Comparison of ENCODE assay signal across 9 mouse cellular contexts in genomic region chr1:137902859-137903258, GRCm38 (mm10).
DNase-seq lines count a peak whose midpoint lies in the region; ATAC-seq and TF ChIP-seq lines count a peak whose summit lies in the region.
"Had no signal": no experiment of that assay in that cellular context is flagged by ENCODE, and none has a peak within 500 bp of the region (broad histone marks: within the 10 kb centered on the region; RNA-seq: fewer than 3 reads in every experiment).

No protein-coding gene starts in this region.

- H3K27ac ChIP-seq in heart, embryonic 12.5 days (ENCODE audit: poor library complexity, severe bottlenecking), result no peak overlapping the region
- H3K27ac ChIP-seq in heart, embryonic 10.5 days, result no peak overlapping the region
- peak overlapping the region; percentile 100 for H3K27ac ChIP-seq in thymus, adult 2 months (ENCODE audit: control insufficient read depth, insufficient read depth, low read length)
- H3K27ac ChIP-seq in limb, embryonic 14.5 days (replicated peaks; ENCODE audit: low read depth, low read length), result no peak overlapping the region

- H3K9ac ChIP-seq in heart, embryonic 12.5 days, result no peak overlapping the region
- no peak overlapping the region for H3K9ac ChIP-seq in limb, embryonic 14.5 days (ENCODE audit: low read depth, low read length, severe bottlenecking)

- no peak for TF ChIP-seq CTCF in thymus, adult 2 months (IDR thresholded peaks at IDR 0.05; ENCODE audit: borderline replicate concordance, control insufficient read depth, extremely low read depth, insufficient read depth, low read length, poor library complexity)

- H3K4me2 ChIP-seq in heart, embryonic 12.5 days, result peak overlapping the region; percentile 32; the same call in 1 of the 2 replicates
- H3K4me2 ChIP-seq in limb, embryonic 14.5 days (replicated peaks; ENCODE audit: low read depth, low read length, severe bottlenecking), result peak overlapping the region; percentile 65

- H3K4me3 ChIP-seq in heart, embryonic 12.5 days, result no peak overlapping the region
- H3K4me3 ChIP-seq in heart, embryonic 10.5 days, result no peak overlapping the region
- peak overlapping the region; percentile 46 for H3K4me3 ChIP-seq in thymus, adult 2 months (ENCODE audit: control insufficient read depth, insufficient read depth, low read length)
- peak overlapping the region; percentile 73; the same call in 1 of the 2 replicates for H3K4me3 ChIP-seq in limb, embryonic 14.5 days (replicated peaks; ENCODE audit: low read length)

- 68% methylated on average over 6 of the region's 6 CpGs for WGBS in heart, embryonic 12.5 days
- WGBS in heart, embryonic 10.5 days, result 71% methylated on average over 6 of the region's 6 CpGs
- WGBS in thymus, adult 2 months, result 11% methylated on average over 6 of the region's 6 CpGs
- 39% methylated on average over 6 of the region's 6 CpGs for WGBS in limb, embryonic 14.5 days

- H3K27me3 ChIP-seq in heart, embryonic 12.5 days (replicated peaks), result no peaks in the 10 kb centered on the region
- no peaks in the 10 kb centered on the region for H3K27me3 ChIP-seq in heart, embryonic 10.5 days (ENCODE audit: insufficient read depth, poor library complexity, severe bottlenecking)
- no peaks in the 10 kb centered on the region for H3K27me3 ChIP-seq in thymus, adult 2 months (ENCODE audit: control insufficient read depth, insufficient read depth, low read length)
- no peaks in the 10 kb centered on the region for H3K27me3 ChIP-seq in limb, embryonic 14.5 days (ENCODE audit: control insufficient read depth, insufficient read depth, low read length)

- TF ChIP-seq POLR2A in thymus, adult 2 months (IDR thresholded peaks at IDR 0.05; ENCODE audit: control insufficient read depth, extremely low read depth, insufficient read depth, low read length, poor library complexity), result no peak
- no peak for TF ChIP-seq POLR2A in limb, embryonic 14.5 days (IDR thresholded peaks at IDR 0.05; ENCODE audit: borderline replicate concordance, extremely low read depth, insufficient read depth, insufficient read length)

- DNase-seq in heart, embryonic 10.5 days (ENCODE audit: low spot score), result no peak
- DNase-seq in thymus, adult 2 months, result peak; percentile 30
- no peak for DNase-seq in thymus, postnatal 36 days
- DNase-seq in limb, embryonic 14.5 days (ENCODE audit: low spot score), result no peak
- no peak for DNase-seq in right cerebral cortex, adult 2 months (ENCODE audit: low spot score in 2 of 2)
- no peak for DNase-seq in layer of hippocampus, postnatal 36 days
- no peak for DNase-seq in right cerebral cortex, adult 18-20 months

- no peak for ATAC-seq in heart, embryonic 12.5 days (ENCODE audit: insufficient number of reproducible peaks, low FRiP score)
- no peak for ATAC-seq in limb, embryonic 14.5 days (ENCODE audit: low FRiP score, low read depth)
- ATAC-seq: intestine, postnatal 0 days had no signal

- H3K36me3 ChIP-seq in heart, embryonic 12.5 days, result peaks cover 3% of the 10 kb centered on the region; the same call in 1 of the 2 replicates
- no peaks in the 10 kb centered on the region for H3K36me3 ChIP-seq in heart, embryonic 10.5 days
- peaks cover 55% of the 10 kb centered on the region for H3K36me3 ChIP-seq in thymus, adult 2 months (ENCODE audit: control insufficient read depth, insufficient read depth, low read length)
- peaks cover 3% of the 10 kb centered on the region; the same call in 1 of the 2 replicates for H3K36me3 ChIP-seq in limb, embryonic 14.5 days (ENCODE audit: control insufficient read depth, insufficient read depth, low read length)

- H3K9me3 ChIP-seq in heart, embryonic 12.5 days (replicated peaks), result no peaks in the 10 kb centered on the region
- H3K9me3 ChIP-seq in heart, embryonic 10.5 days, result no peaks in the 10 kb centered on the region
- H3K9me3 ChIP-seq in limb, embryonic 14.5 days (ENCODE audit: control insufficient read depth, low read length), result no peaks in the 10 kb centered on the region

- peaks cover 17% of the 10 kb centered on the region for H3K4me1 ChIP-seq in heart, embryonic 12.5 days (replicated peaks)
- H3K4me1 ChIP-seq in heart, embryonic 10.5 days, result peaks cover 12% of the 10 kb centered on the region; the same call in 1 of the 2 replicates
- H3K4me1 ChIP-seq in thymus, adult 2 months (replicated peaks; ENCODE audit: control insufficient read depth, insufficient read depth, low read length), result 0 out of 2 replicates have a peak, but pooled peaks cover 2% of the 10 kb centered on the region
- H3K4me1 ChIP-seq in limb, embryonic 14.5 days (ENCODE audit: control insufficient read depth, insufficient read depth, low read length), result peaks cover 27% of the 10 kb centered on the region

Comparison
In these comparisons a context has a peak if more than half of its experiments do, and no peak if none do; other contexts are left out.
1. H3K4me3 ChIP-seq: peak in thymus, adult 2 months (single experiment) and limb, embryonic 14.5 days (single experiment); none in heart, embryonic 12.5 days (single experiment) and heart, embryonic 10.5 days (single experiment).